Mouse (Mus musculus): Measurements from ENCODE around the gene Oxct2b.

GRCm38 (mm10) chr4:123152976-123153375, 36.9 kb downstream of the Oxct2b start:
- no peak for TF ChIP-seq CTCF (IDR thresholded peaks at IDR 0.05; ENCODE audit: control insufficient read depth, insufficient read depth, insufficient replicate concordance, low read depth, low read length)
- no peak for TF ChIP-seq POLR2A (IDR thresholded peaks at IDR 0.05; ENCODE audit: control insufficient read depth, low read depth, low read length)
